Mouse (Mus musculus) CH12.LX (cell line): Measurements from ENCODE around the gene Rpl21.

ENCODE experiments used
- CTCF ChIP-seq, 2 experiments: IDR thresholded peaks in 1 of 2; conservative IDR thresholded peaks in 1 of 2; 2 replicates each; pipeline ENCODE4 v1.5.1; 2011 to 2012; ENCODE audit warnings: low read depth in 2 of 2, low read length in 2 of 2, improper control_type of control experiment in 1 of 2, inconsistent platforms in 1 of 2, mild to moderate bottlenecking in 1 of 2, moderate library complexity in 1 of 2
- JUND ChIP-seq: conservative IDR thresholded peaks from 2 replicates; pipeline ENCODE4 v1.6.1; 2011; ENCODE audit warnings: low read depth, low read length, improper control_type of control experiment
- MXI1 ChIP-seq: IDR thresholded peaks from 2 replicates; pipeline ENCODE4 v1.6.1; 2011; ENCODE audit warnings: mild to moderate bottlenecking, low read depth, low read length, improper control_type of control experiment
- MYC ChIP-seq: IDR thresholded peaks from 2 replicates; pipeline ENCODE4 v1.6.1; 2011; ENCODE audit warnings: low read depth, mild to moderate bottlenecking, improper control_type of control experiment, low read length
- POLR2A ChIP-seq: IDR thresholded peaks from 2 replicates; pipeline ENCODE4 v1.6.1; 2011; ENCODE audit warnings: low read depth, mild to moderate bottlenecking, improper control_type of control experiment, low read length
- SMC3 ChIP-seq: IDR thresholded peaks from 2 replicates; pipeline ENCODE4 v1.6.1; 2011; ENCODE audit warnings: low read depth, low read length, improper control_type of control experiment
- ZC3H11A ChIP-seq: IDR thresholded peaks from 2 replicates; pipeline ENCODE4 v1.6.1; 2012; ENCODE audit warnings: low read depth, mild to moderate bottlenecking, inconsistent platforms, low read length, improper control_type of control experiment

GRCm38 (mm10) chr5:146866277-146866676 is 33.6 kb downstream of the Rpl21 start:
- no peak for TF ChIP-seq CTCF (conservative IDR thresholded peaks at IDR 0.05 in 1 of 2, IDR thresholded peaks at IDR 0.05 in 1 of 2; ENCODE audit: low read depth in 2 of 2, low read length in 2 of 2)
- TF ChIP-seq ZC3H11A: no peak
- TF ChIP-seq POLR2A: no peak
- no peak for TF ChIP-seq SMC3
- TF ChIP-seq MXI1: no peak
- TF ChIP-seq MYC: no peak
- TF ChIP-seq JUND: no peak
